Mouse (Mus musculus) lung, adult 2 months (tissue): ENCODE measurements around the gene Car4. TPM values are rescaled to one million over a fixed set of nuclear protein-coding genes. Genes with fewer than 3 reads are reported as not detected.

ENCODE experiments used
- DNase-seq: peaks from one replicate; pipeline ENCODE4 v3.0.0; 2022
- H3K4me1 ChIP-seq: fragments of 200-500 bp; 2 replicates; pipeline ENCODE4 v1.6.1; 2011; ENCODE audit warnings: low read length; ENCODE audit not compliant: control insufficient read depth, insufficient read depth
- H3K4me3 ChIP-seq: fragments of 200-500 bp; replicated peaks from 2 replicates; pipeline ENCODE3; 2011; ENCODE audit warnings: low read depth, mild to moderate bottlenecking, control low read depth, low read length; ENCODE audit errors: extremely low read depth
- CTCF ChIP-seq: fragments of 200-500 bp; IDR thresholded peaks from 2 replicates; pipeline ENCODE4 v1.5.1; 2011; ENCODE audit warnings: mild to moderate bottlenecking, low read length, control low read depth; ENCODE audit not compliant: insufficient read depth
- POLR2A ChIP-seq: fragments of 200-500 bp; IDR thresholded peaks from 2 replicates; pipeline ENCODE4 v1.6.1; 2011; ENCODE audit warnings: low read depth, mild to moderate bottlenecking, control low read depth, low read length, borderline replicate concordance; ENCODE audit errors: extremely low read depth
- WGBS: fragments of 180-500 bp; shearing (Covaris S2); methylation state at CpG from one replicate; pipeline ENCODE4 v1.1.7; 2018; 5-methylcytosine and 5-hydroxymethylcytosine counted together
- polyA plus RNA-seq: library from polyadenylated mRNA; depleted of rRNA; stranded (reverse); fragments of >200 nt; gene quantifications from 2 replicates; pipeline ENCODE4 v1.2.3, GENCODE M21; 2012; rRNA removed

Gene Car4
- polyA plus RNA-seq, result 143 and 190 TPM in 2 replicates

- peak; percentile 93; the same call in 1 of the 2 replicates for TF ChIP-seq POLR2A
- no peak for TF ChIP-seq CTCF
- Histone ChIP-seq H3K4me1 (peaks cover 8% of the 10 kb centered on the region; the same call in 1 of the 2 replicates), H3K4me3 (peak within 1 kb of the TSS; percentile 56)
- DNase-seq, result peak; percentile 31
- 3% methylated on average over 49 of the region's 49 CpGs for WGBS
Observed at GRCm38 (mm10) chr11:84957591-84958270, at the start of gene Car4. TSS of gene Car4 (plus strand) at chr11:84957786.

GRCm38 (mm10) chr11:84908480-84908879 is 49.1 kb upstream of the Car4 start:
- no peak for TF ChIP-seq POLR2A
- TF ChIP-seq CTCF, result no peak
- Histone ChIP-seq H3K4me1 (no peaks in the 10 kb centered on the region), H3K4me3 (no peak overlapping the region)
- 96% methylated on average over 6 of the region's 6 CpGs for WGBS
- no peak for DNase-seq

- no peak for TF ChIP-seq CTCF
- 68% methylated on average over 4 of the region's 4 CpGs for WGBS
- no peaks in the 10 kb centered on the region for H3K4me1 ChIP-seq
- H3K4me3 ChIP-seq, result no peak overlapping the region
- DNase-seq, result no peak
Observed at GRCm38 (mm10) chr11:84910411-84910810, 47.2 kb upstream of the Car4 start.

GRCm38 (mm10) chr11:84914673-84915072 is 42.9 kb upstream of the Car4 start:
- 83% methylated on average over 5 of the region's 5 CpGs for WGBS

GRCm38 (mm10) chr11:84916053-84916702 is 41.4 kb upstream of the Car4 start, which contains the start of gene Znhit3:
TSS of gene Znhit3 (minus strand) at chr11:84916366.
- TF ChIP-seq CTCF (no peak), POLR2A (peak; percentile 68; the same call in 1 of the 2 replicates)
- Histone ChIP-seq H3K4me1 (0 out of 2 replicates have a peak, but pooled peaks cover 3% of the 10 kb centered on the region), H3K4me3 (peak within 1 kb of the TSS; percentile 85)
- WGBS, result 3% methylated on average over 34 of the region's 34 CpGs
- peak; percentile 66 for DNase-seq

More at GRCm38 (mm10) chr11:84914673-84915072, 42.9 kb upstream of the Car4 start:
- TF ChIP-seq CTCF (no peak), POLR2A (no peak)
- Histone ChIP-seq H3K4me1 (0 out of 2 replicates have a peak, but pooled peaks cover 3% of the 10 kb centered on the region), H3K4me3 (no peak overlapping the region)
- no peak for DNase-seq

GRCm38 (mm10) chr11:84916703-84917300 is 40.8 kb upstream of the Car4 start:
- no peak for DNase-seq
- 59% methylated on average over 7 of the region's 7 CpGs for WGBS
- Histone ChIP-seq H3K4me1 (0 out of 2 replicates have a peak, but pooled peaks cover 3% of the 10 kb centered on the region), H3K4me3 (peak overlapping the region; percentile 45)
- TF ChIP-seq CTCF, result no peak
- no peak for TF ChIP-seq POLR2A

- DNase-seq, result peak; percentile 85
- no peak overlapping the region for H3K4me3 ChIP-seq
Observed at GRCm38 (mm10) chr11:84918425-84918824, 39.2 kb upstream of the Car4 start.

GRCm38 (mm10) chr11:84919276-84919675 is 38.3 kb upstream of the Car4 start:
- WGBS, result 37% methylated on average over 3 of the region's 3 CpGs
- H3K4me3 ChIP-seq, result no peak overlapping the region
- peak; percentile 39 for TF ChIP-seq CTCF
- no peak for TF ChIP-seq POLR2A
- H3K4me1 ChIP-seq, result 0 out of 2 replicates have a peak, but pooled peaks cover 3% of the 10 kb centered on the region
- peak; percentile 31 for DNase-seq

More at GRCm38 (mm10) chr11:84918425-84918824, 39.2 kb upstream of the Car4 start:
- WGBS, result 6% methylated on average over 16 of the region's 16 CpGs
- TF ChIP-seq CTCF (peak; percentile 84), POLR2A (no peak)
- 0 out of 2 replicates have a peak, but pooled peaks cover 3% of the 10 kb centered on the region for H3K4me1 ChIP-seq

GRCm38 (mm10) chr11:84919951-84920350 is 37.6 kb upstream of the Car4 start:
- TF ChIP-seq POLR2A (no peak), CTCF (no peak)
- 41% methylated on average over 7 of the region's 7 CpGs for WGBS
- no peak overlapping the region for H3K4me3 ChIP-seq
- DNase-seq, result no peak
- 0 out of 2 replicates have a peak, but pooled peaks cover 3% of the 10 kb centered on the region for H3K4me1 ChIP-seq

GRCm38 (mm10) chr11:84920981-84921380 is 36.6 kb upstream of the Car4 start:
- TF ChIP-seq CTCF, result no peak
- no peak overlapping the region for H3K4me3 ChIP-seq
- 81% methylated on average over 8 of the region's 8 CpGs for WGBS

More at GRCm38 (mm10) chr11:84920981-84921380, 36.6 kb upstream of the Car4 start:
- H3K4me1 ChIP-seq, result 0 out of 2 replicates have a peak, but pooled peaks cover 3% of the 10 kb centered on the region
- no peak for DNase-seq
